In genomic region chr7:80367232-80367631, GRCm38 (mm10) we compare ENCODE assay signal across 26 mouse cellular contexts.
"Had no signal": no experiment of that assay in that cellular context is flagged by ENCODE, and none has a peak within 500 bp of the region (broad histone marks: within the 10 kb centered on the region; RNA-seq: fewer than 3 reads in every experiment).

No protein-coding gene starts in this region.

- H3K9ac ChIP-seq: embryonic facial prominence, embryonic 12.5 days; embryonic facial prominence, embryonic 13.5 days; embryonic facial prominence, embryonic 15.5 days; forebrain, embryonic 12.5 days; forebrain, embryonic 13.5 days; forebrain, embryonic 15.5 days; forebrain, postnatal 0 days had no signal

- ATAC-seq: forebrain, embryonic 13.5 days; forebrain, embryonic 14.5 days; forebrain, embryonic 15.5 days; forebrain, embryonic 16.5 days; forebrain, postnatal 0 days had no signal

- H3K27me3 ChIP-seq: embryonic facial prominence, embryonic 12.5 days; embryonic facial prominence, embryonic 13.5 days; embryonic facial prominence, embryonic 15.5 days; forebrain, embryonic 12.5 days; forebrain, embryonic 13.5 days; forebrain, embryonic 15.5 days had no signal

- H3K4me2 ChIP-seq: embryonic facial prominence, embryonic 12.5 days; embryonic facial prominence, embryonic 13.5 days; embryonic facial prominence, embryonic 15.5 days; forebrain, embryonic 12.5 days; forebrain, embryonic 13.5 days; forebrain, embryonic 15.5 days had no signal

- H3K4me3 ChIP-seq: embryonic facial prominence, embryonic 10.5 days; embryonic facial prominence, embryonic 12.5 days; embryonic facial prominence, embryonic 13.5 days; embryonic facial prominence, embryonic 15.5 days; erythroblast, embryonic 14.5 days; forebrain, embryonic 10.5 days; forebrain, embryonic 12.5 days; forebrain, embryonic 13.5 days; forebrain, embryonic 15.5 days; heart, adult 2 months had no signal

- DNase-seq: cerebellum, adult 2 months; cerebellum, adult 8-10 months; cerebellum, adult 9-10 months; cerebellum, adult 9-11 months; cerebellum, postnatal 10 days; cerebellum, postnatal 14 days; cerebellum, postnatal 25 days; cerebellum, postnatal 36 days; embryo, embryonic 11 days; forebrain, postnatal 0 days; gastrocnemius, postnatal 14 days; gastrocnemius, postnatal 25 days; gastrocnemius, postnatal 36 days; heart, adult 18-20 months; heart, adult 2 months had no signal

- H3K27ac ChIP-seq: embryonic facial prominence, embryonic 10.5 days; embryonic facial prominence, embryonic 12.5 days; embryonic facial prominence, embryonic 13.5 days; embryonic facial prominence, embryonic 15.5 days; forebrain, embryonic 10.5 days; forebrain, embryonic 12.5 days; forebrain, embryonic 13.5 days; forebrain, embryonic 15.5 days; heart, adult 2 months had no signal

- H3K9me3 ChIP-seq: embryonic facial prominence, embryonic 10.5 days; embryonic facial prominence, embryonic 12.5 days; embryonic facial prominence, embryonic 13.5 days; embryonic facial prominence, embryonic 15.5 days; forebrain, embryonic 10.5 days; forebrain, embryonic 12.5 days; forebrain, embryonic 13.5 days; forebrain, embryonic 15.5 days had no signal
